Mouse (Mus musculus): ENCODE measurements around the gene Rec8.

- TF ChIP-seq IRF4 (IDR thresholded peaks at IDR 0.05; ENCODE audit: low read depth, low read length) (no peak), CHD2 (IDR thresholded peaks at IDR 0.05; ENCODE audit: low read length) (no peak), MAX (IDR thresholded peaks at IDR 0.05; ENCODE audit: low read length) (no peak), CTCF (conservative IDR thresholded peaks at IDR 0.05 in 1 of 2, IDR thresholded peaks at IDR 0.05 in 1 of 2; ENCODE audit: low read depth in 2 of 2, low read length in 2 of 2) (no peak), TCF12 (IDR thresholded peaks at IDR 0.05; ENCODE audit: low read depth, low read length) (no peak), POLR2A (IDR thresholded peaks at IDR 0.05; ENCODE audit: low read depth, low read length) (no peak)
Measured at GRCm38 (mm10) chr14:55575711-55576110, 42.1 kb upstream of the Rec8 start.

All from CH12.LX (cell line).